Mouse (Mus musculus) forelimb bud, embryonic 11.5 days (tissue): Measurements from ENCODE around the gene Amotl1.
"Not testable (repeated sequence)": the region's sequence is repeated elsewhere in the genome, so short reads cannot be mapped to it uniquely, and the experiment has no call there.

Source experiments
- DNase-seq: peaks from one replicate; pipeline ENCODE4 v3.0.0-alpha.2; 2012; ENCODE audit warnings: low read depth, low spot score

Gene Amotl1

GRCm38 (mm10) chr9:14644956-14645355, at the start of gene Amotl1:
Amotl1 (minus strand) TSS chr9:14645056.
- no peak for DNase-seq

DNA sequence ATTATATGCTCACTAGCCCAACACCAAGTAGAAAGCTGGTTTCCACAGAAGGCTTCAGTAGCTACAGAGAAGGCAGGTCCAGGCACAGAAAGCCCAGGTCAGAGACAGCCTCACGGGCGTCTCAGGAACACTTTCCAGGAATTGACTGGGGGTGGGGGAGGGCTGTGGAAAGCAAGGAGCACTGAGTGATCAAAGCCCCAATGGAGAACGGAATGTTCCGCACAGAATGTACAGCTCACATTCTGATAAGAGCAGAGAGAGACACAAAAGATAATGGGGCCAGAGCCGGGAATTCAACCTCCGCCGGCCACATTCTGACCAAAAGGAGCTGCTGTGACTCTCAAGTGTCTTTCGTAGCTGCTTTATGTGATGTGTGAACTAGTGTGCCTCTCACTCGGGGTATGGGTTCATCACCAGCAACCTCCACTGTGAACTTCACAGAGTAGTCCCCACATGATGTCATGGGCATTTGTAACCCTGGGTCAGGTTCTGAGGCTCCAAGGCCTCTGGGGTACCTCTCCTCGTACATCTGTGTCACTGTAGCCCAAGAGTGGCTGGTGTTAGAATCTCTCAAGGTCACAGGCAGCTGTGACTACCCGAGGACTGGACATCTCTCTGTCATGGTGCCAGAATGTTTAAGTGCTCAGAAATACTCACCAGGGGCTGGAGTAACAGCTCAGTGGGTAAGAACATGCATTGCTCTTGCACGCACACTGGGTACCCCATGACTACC, 44.7 kb upstream of the Amotl1 start:
- DNase-seq = no peak

DNA sequence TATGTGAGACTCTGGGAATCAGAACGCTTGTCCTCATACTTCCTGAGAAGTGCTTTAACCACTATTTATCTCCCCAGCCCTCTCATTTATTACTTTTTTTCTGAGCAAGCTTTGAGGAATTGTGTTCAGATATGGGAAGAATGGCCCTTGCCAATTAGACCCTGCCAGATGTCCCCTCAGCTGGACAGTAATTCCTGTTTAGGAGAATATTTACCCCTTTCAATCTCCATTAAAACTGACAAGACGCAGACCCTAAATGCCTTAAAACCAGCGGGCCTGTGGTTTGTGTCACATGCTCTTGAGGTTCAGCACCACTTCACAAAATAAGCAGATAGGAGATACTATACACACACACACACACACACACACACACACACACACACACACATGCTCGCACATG, 39.5 kb upstream of the Amotl1 start:
- peak; percentile 61 for DNase-seq

DNA sequence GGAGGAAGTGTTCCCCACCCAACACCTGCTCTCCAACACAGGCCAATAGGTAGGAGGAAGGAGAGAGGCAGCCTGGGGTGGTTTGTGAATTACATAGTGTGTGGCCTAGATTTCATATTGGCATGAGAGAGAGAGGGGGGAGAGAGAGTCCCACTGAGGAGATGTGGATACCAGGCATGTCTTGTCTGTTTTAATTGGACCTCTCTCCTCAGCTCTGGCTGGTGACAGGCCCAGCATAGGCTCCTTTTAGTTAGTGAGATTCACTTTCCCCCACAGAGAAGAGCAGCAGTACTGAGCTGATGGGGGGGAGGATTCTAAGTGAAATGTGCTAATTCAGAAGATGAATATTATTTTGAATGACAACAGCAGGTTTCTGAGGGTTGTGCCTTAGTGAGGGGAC, 37.9 kb upstream of the Amotl1 start:
- DNase-seq = no peak

- DNase-seq = no peak
Measured at GRCm38 (mm10) chr9:14680584-14680983, 35.7 kb upstream of the Amotl1 start.

- DNase-seq = no peak
Measured at GRCm38 (mm10) chr9:14675707-14676691, 31.1 kb upstream of the Amotl1 start.

- DNase-seq = no peak
Measured at GRCm38 (mm10) chr9:14674506-14674905, 29.6 kb upstream of the Amotl1 start.

DNA sequence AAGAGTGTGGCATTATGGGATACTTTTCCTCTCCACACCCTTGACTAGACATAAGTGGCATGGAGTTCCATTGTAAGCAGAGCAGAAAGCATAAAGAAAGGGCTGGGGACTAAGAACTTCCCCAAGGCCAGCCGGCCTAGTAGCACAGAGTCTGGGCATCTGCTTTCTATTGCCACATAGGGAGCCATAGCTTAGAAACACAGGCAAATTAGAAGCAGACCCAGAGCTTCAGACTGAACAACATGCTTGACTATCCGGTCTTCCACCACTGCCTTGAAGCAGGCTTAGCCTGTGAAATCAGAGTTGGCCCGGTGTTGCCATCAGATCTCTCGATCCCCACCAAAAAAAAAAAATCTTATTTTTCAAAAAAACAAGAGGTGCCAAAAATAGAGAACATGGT, 28.3 kb upstream of the Amotl1 start:
- peak; percentile 68 for DNase-seq

DNA sequence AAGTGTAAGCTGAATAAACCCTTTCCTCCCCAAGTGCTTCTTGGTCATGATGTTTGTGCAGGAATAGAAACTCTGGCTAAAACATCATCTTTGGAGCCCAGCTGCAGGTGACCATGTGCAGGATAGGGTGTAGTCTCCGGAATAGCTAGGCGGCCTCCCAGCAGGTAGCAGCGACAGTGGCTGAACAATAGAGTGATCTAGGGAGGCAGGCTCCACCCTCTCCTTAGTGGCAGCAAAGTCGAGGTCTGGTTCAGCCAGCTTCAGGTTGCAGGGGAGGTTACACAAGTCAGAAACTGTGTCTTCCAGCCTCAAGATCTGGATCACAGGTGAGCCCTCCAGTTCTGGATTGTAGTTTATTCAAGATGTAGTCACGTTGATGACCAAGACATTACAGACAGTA, 27.1 kb upstream of the Amotl1 start:
- DNase-seq = not testable (repeated sequence)

- no peak for DNase-seq
Measured at GRCm38 (mm10) chr9:14668382-14668781, 23.5 kb upstream of the Amotl1 start.

DNA sequence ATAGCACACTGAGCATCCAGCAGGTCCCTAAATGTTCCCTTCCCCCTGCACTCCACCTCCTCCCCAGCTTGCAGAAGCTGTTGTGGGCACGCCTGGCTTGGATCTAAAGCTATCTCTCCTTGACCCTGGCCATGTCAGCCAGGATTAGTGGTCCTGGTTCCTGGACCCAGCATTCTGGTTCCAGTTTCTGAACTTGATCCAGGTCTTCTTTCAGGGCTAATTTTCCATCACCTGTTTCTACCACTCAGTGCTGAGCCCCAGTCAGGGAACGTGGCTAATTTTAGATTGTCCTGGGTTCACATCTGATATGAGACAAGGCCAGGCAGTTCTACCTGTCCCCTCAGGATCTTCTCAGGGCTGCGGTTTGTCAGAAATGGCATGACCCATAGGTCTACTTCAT, 21.2 kb upstream of the Amotl1 start:
- no peak for DNase-seq

GRCm38 (mm10) chr9:14663591-14663990, 18.7 kb upstream of the Amotl1 start:
- no peak for DNase-seq

DNA sequence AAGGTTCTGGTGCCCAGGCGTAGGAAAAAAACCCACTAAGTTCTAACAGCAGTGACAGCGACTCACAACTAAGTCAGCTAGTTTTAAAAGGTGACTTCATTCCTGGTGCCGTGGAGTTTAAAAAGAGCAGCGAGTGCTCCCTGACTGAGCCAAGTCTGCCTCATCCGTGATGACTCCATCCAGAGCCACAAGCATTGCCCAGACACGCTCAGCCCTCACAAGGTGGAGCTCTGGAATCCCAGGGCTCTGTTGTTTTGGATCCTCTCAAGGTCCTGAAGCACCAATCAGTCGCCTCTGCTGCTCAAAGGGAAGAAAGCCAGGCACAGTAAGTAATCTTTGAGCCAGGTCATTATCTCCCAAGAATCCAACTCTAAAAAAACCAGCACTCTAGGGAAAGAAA, 18.0 kb upstream of the Amotl1 start:
- DNase-seq = no peak

DNA sequence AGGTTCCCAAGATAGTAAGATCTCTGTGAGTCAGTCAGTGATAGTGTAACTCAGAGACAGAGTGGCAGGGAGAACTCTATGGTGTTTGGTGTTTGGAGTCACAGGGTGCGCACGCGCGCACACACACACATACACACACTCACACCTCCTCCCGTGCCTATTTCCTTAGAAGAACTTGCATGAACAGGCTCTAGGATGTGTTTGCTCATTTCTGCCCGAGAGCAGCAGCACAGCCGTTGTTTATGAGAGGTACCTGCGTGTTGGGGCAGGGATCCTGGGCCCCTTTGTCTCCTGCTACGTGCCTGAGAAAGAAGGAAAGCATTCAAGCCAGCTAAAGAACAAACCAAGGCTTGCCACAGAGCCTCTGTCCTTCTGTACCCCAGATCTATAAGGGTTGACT, 17.3 kb upstream of the Amotl1 start:
- no peak for DNase-seq

DNA sequence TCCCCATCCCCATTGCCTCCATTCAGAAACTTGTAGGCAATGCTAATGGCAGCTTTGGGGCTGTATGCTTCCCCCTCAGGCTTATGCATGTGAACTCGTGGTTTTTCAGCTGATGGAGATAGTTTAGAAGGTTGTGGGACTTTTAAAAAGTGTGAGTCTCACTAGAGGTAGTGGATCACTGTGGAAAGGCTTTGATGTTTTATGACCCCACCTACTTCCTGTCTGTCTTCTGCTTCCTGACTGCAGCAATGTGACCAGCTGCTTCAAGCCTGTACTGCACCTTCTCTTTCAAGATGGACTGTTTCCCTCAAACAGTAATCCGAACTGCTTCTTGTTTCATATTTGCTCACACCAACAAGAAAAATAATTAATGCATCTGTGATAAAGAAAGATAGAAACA, 13.1 kb upstream of the Amotl1 start:
- DNase-seq = no peak

- DNase-seq = no peak
Measured at GRCm38 (mm10) chr9:14654010-14654409, 9.2 kb upstream of the Amotl1 start.

DNA sequence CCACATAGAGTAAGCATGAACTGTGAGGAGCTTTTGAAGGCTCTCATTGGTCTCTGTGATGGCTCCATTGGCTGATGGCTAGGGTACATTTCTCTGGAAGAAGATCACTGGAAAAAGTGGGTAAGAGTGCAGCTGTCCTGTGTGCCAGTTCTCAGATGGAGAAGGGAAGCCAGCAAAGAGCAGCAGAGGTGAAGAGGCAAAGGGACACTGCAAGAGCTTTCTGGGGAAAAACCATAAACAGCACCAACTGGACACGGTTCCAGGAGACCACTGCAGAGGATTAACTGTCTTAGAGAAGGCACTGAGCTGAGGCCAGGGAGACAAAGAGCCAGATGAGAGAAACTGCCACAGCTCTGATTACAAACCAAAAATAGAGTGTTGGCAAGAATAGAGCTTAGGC, 7.9 kb upstream of the Amotl1 start:
- no peak for DNase-seq

GRCm38 (mm10) chr9:14647849-14648248, 3.0 kb upstream of the Amotl1 start:
- no peak for DNase-seq

DNA sequence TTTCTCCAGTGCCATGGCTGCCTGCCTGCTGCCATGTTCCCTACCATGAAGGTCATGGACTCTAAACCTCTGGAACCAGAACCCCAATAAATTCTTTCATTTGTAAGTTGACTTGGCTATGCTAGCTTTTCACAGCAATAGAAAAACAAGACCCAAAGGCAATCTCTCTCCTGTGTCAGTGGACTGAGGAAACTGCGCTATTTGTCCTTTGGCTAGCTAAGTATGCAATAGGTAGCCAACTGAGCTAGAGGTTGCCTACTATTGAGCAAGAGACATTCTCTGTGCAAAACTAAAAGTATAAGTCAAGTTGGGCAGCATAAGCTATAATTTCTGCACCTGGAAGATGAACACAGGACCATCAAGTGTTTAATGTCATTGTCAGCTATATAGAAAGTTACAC, 1.8 kb upstream of the Amotl1 start:
- no peak for DNase-seq

- no peak for DNase-seq
Measured at GRCm38 (mm10) chr9:14646061-14646460, 1.2 kb upstream of the Amotl1 start.

DNA sequence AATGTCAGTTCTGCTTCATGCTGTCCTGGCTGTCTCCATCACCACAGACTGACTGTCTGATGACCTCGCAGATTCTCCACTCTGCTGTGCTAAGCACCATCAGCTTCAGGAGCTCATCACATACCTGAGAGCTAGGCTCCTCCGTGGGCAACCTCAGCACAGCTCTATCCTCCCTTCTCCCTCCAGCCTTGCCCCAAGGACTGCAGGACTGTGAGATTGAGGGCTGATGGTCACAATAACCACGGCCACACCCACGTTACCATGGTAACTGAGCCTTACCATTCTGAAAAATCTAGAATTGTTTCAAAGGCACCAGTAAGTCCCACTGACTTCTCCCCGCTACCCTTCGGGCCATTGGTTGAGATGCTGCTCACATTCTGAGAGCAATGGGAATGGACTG, 1.5 kb downstream of the Amotl1 start:
- no peak for DNase-seq

DNA sequence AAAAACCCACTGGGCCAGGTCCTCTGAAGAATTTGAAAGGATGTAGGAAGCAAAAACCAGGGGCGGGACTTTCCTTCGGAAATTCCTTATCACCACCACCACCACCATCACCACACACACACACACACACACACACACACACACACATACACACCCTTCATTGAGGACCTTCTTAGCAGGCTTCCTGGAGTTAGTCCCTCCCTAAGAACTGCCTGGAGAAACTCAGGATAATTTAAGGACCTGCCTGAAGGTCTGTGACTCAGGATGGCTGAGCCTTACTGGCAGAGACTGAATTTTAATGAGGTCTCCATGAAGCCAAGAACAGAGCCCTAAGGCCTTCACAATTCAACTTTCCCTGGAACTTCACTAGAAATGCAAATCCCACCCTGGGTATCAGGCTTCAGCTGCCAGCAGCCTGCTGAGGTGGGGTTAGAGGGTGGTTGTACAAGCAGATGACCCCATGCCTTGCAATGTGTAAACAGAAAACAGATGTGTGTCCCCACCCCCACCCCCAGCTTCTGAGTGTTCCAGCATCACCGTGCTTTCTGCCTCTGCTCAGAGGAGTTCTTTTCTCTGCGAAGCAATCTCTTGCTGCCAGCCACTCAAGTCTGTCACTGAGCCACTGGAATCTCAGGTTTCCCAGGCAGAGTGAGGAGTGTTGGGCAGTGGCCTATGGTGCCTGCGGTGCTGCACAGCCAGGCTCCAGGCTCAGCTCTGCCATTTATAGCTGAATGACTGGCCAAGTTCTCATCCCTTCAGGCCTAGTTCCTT, 2.4 kb downstream of the Amotl1 start:
- peak; percentile 89 for DNase-seq
